ENCODE assay signal across 8 mouse cellular contexts in genomic region chr13:28629431-28630331, GRCm38 (mm10).
DNase-seq lines count a peak whose midpoint lies in the region; ATAC-seq and TF ChIP-seq lines count a peak whose summit lies in the region.

No protein-coding gene starts in this region.

- WGBS in embryonic facial prominence, embryonic 10.5 days, result 24% methylated on average over 9 of the region's 9 CpGs
- WGBS in heart, embryonic 10.5 days, result 25% methylated on average over 9 of the region's 9 CpGs
- WGBS in kidney, adult 2 months, result 38% methylated on average over 9 of the region's 9 CpGs
- WGBS in stomach, embryonic 16.5 days, result 25% methylated on average over 9 of the region's 9 CpGs
- 76% methylated on average over 9 of the region's 9 CpGs for WGBS in thymus, adult 2 months

- peaks cover 10% of the 10 kb centered on the region for H3K36me3 ChIP-seq in embryonic facial prominence, embryonic 10.5 days (replicated peaks)
- H3K36me3 ChIP-seq in heart, embryonic 10.5 days, result no peaks in the 10 kb centered on the region
- H3K36me3 ChIP-seq in kidney, adult 2 months (ENCODE audit: control insufficient read depth, insufficient read depth, low read length), result no peaks in the 10 kb centered on the region
- H3K36me3 ChIP-seq in stomach, embryonic 16.5 days (ENCODE audit: control insufficient read depth, insufficient read depth, low read length), result no peaks in the 10 kb centered on the region
- peaks cover 12% of the 10 kb centered on the region; the same call in 1 of the 2 replicates for H3K36me3 ChIP-seq in thymus, adult 2 months (ENCODE audit: control insufficient read depth, insufficient read depth, low read length)

- H3K9me3 ChIP-seq in embryonic facial prominence, embryonic 10.5 days, result no peaks in the 10 kb centered on the region
- no peaks in the 10 kb centered on the region for H3K9me3 ChIP-seq in heart, embryonic 10.5 days
- no peaks in the 10 kb centered on the region for H3K9me3 ChIP-seq in stomach, embryonic 16.5 days (replicated peaks; ENCODE audit: control insufficient read depth, low read length)

- H3K27me3 ChIP-seq in embryonic facial prominence, embryonic 10.5 days (replicated peaks; ENCODE audit: low read depth, poor library complexity, severe bottlenecking), result no peaks in the 10 kb centered on the region
- no peaks in the 10 kb centered on the region for H3K27me3 ChIP-seq in heart, embryonic 10.5 days (ENCODE audit: insufficient read depth, poor library complexity, severe bottlenecking)
- no peaks in the 10 kb centered on the region for H3K27me3 ChIP-seq in kidney, adult 2 months (replicated peaks; ENCODE audit: control insufficient read depth, insufficient read depth, low read length)
- no peaks in the 10 kb centered on the region for H3K27me3 ChIP-seq in stomach, embryonic 16.5 days (ENCODE audit: control insufficient read depth, insufficient read depth, low read length)
- no peaks in the 10 kb centered on the region for H3K27me3 ChIP-seq in thymus, adult 2 months (ENCODE audit: control insufficient read depth, insufficient read depth, low read length)

- H3K4me3 ChIP-seq in embryonic facial prominence, embryonic 10.5 days, result peak overlapping the region; percentile 37; the same call in 1 of the 2 replicates
- H3K4me3 ChIP-seq in heart, embryonic 10.5 days, result 0 out of 2 replicates have a peak overlapping the region, but pooled peaks have one; percentile 15
- no peak overlapping the region for H3K4me3 ChIP-seq in kidney, adult 2 months (ENCODE audit: insufficient read depth, low read depth, low read length)
- H3K4me3 ChIP-seq in stomach, embryonic 16.5 days (replicated peaks; ENCODE audit: low read length), result no peak overlapping the region
- no peak overlapping the region for H3K4me3 ChIP-seq in thymus, adult 2 months (ENCODE audit: control insufficient read depth, insufficient read depth, low read length)

- H3K4me1 ChIP-seq in embryonic facial prominence, embryonic 10.5 days, result peaks cover 67% of the 10 kb centered on the region
- peaks cover 33% of the 10 kb centered on the region for H3K4me1 ChIP-seq in heart, embryonic 10.5 days
- no peaks in the 10 kb centered on the region; the same call in 1 of the 2 replicates for H3K4me1 ChIP-seq in kidney, adult 2 months (ENCODE audit: control insufficient read depth, insufficient read depth, low read length)
- H3K4me1 ChIP-seq in stomach, embryonic 16.5 days (ENCODE audit: control insufficient read depth, insufficient read depth, low read length), result peaks cover 18% of the 10 kb centered on the region
- peaks cover 17% of the 10 kb centered on the region for H3K4me1 ChIP-seq in thymus, adult 2 months (replicated peaks; ENCODE audit: control insufficient read depth, insufficient read depth, low read length)

- no peak overlapping the region for H3K9ac ChIP-seq in stomach, embryonic 16.5 days (ENCODE audit: low read length)

- H3K4me2 ChIP-seq in stomach, embryonic 16.5 days (ENCODE audit: low read depth, low read length), result no peak overlapping the region

- DNase-seq in MN1 (ENCODE audit: low spot score), result peak; percentile 52
- DNase-seq in embryonic facial prominence, embryonic 10.5 days (ENCODE audit: low spot score), result peak; percentile 83
- DNase-seq in heart, embryonic 10.5 days (ENCODE audit: low spot score), result peak; percentile 75
- DNase-seq in kidney, adult 2 months, result peak; percentile 69
- peak; percentile 58 for DNase-seq in lung, postnatal 14 days
- DNase-seq in right cerebral cortex, postnatal 25 days, result no peak
- DNase-seq in thymus, adult 2 months, result no peak

- TF ChIP-seq CTCF in kidney, adult 2 months (conservative IDR thresholded peaks at IDR 0.05; ENCODE audit: insufficient read depth, insufficient read length, low read depth, low read length), result no peak
- no peak for TF ChIP-seq CTCF in thymus, adult 2 months (IDR thresholded peaks at IDR 0.05; ENCODE audit: borderline replicate concordance, control insufficient read depth, extremely low read depth, insufficient read depth, low read length, poor library complexity)

- peak; percentile 61 for ATAC-seq in stomach, embryonic 16.5 days (ENCODE audit: insufficient read depth, low FRiP score)

- no peak for TF ChIP-seq POLR2A in kidney, adult 2 months (IDR thresholded peaks at IDR 0.05; ENCODE audit: low read depth, low read length)
- TF ChIP-seq POLR2A in thymus, adult 2 months (IDR thresholded peaks at IDR 0.05; ENCODE audit: control insufficient read depth, extremely low read depth, insufficient read depth, low read length, poor library complexity), result no peak

- peak overlapping the region; percentile 85 for H3K27ac ChIP-seq in embryonic facial prominence, embryonic 10.5 days (replicated peaks)
- peak overlapping the region; percentile 78 for H3K27ac ChIP-seq in heart, embryonic 10.5 days
- H3K27ac ChIP-seq in kidney, adult 2 months (ENCODE audit: insufficient read depth, low read depth, low read length), result peak overlapping the region; percentile 8; the same call in 1 of the 2 replicates
- peak overlapping the region; percentile 72 for H3K27ac ChIP-seq in stomach, embryonic 16.5 days (ENCODE audit: low read length)
- H3K27ac ChIP-seq in thymus, adult 2 months (ENCODE audit: control insufficient read depth, insufficient read depth, low read length), result no peak overlapping the region

Comparison
In these comparisons a context has a peak if more than half of its experiments do, and no peak if none do; other contexts are left out.
1. DNase-seq: peak in MN1 (single experiment), embryonic facial prominence, embryonic 10.5 days (single experiment), heart, embryonic 10.5 days (single experiment), kidney, adult 2 months (single experiment) and lung, postnatal 14 days (single experiment); none in right cerebral cortex, postnatal 25 days (single experiment) and thymus, adult 2 months (single experiment).
2. H3K4me3 ChIP-seq: peak in embryonic facial prominence, embryonic 10.5 days (single experiment) and heart, embryonic 10.5 days (single experiment); none in kidney, adult 2 months (single experiment), stomach, embryonic 16.5 days (single experiment) and thymus, adult 2 months (single experiment).